Mouse (Mus musculus) embryonic facial prominence, embryonic 13.5 days (tissue): ENCODE data around the gene Rxfp4. TPM values are rescaled to one million over a fixed set of nuclear protein-coding genes. Genes with fewer than 3 reads are reported as not detected.
"Not testable (repeated sequence)": the region's sequence is repeated elsewhere in the genome, so short reads cannot be mapped to it uniquely, and the experiment has no call there.

Experiments used
- ATAC-seq: fragments of 200-750 bp; cut with Nextera tagmentation; 2 replicates; pipeline ENCODE4 v1.8.0; 2017; ENCODE audit warnings: low read depth; ENCODE audit not compliant: insufficient number of reproducible peaks, insufficient read depth, low FRiP score, low TSS enrichment
- H3K27ac ChIP-seq: fragments of 300-500 bp; sonication (generic); 2 replicates; pipeline ENCODE4 v1.5.1; 2015; ENCODE audit warnings: moderate library complexity, mild to moderate bottlenecking, inconsistent platforms
- H3K27me3 ChIP-seq: fragments of 300-500 bp; sonication (generic); 2 replicates; pipeline ENCODE4 v1.6.1; 2015; ENCODE audit warnings: mild to moderate bottlenecking, inconsistent platforms
- H3K36me3 ChIP-seq: fragments of 300-500 bp; sonication (generic); 2 replicates; pipeline ENCODE4 v1.6.1; 2015; ENCODE audit warnings: mild to moderate bottlenecking, inconsistent platforms
- H3K4me1 ChIP-seq: fragments of 300-500 bp; sonication (generic); 2 replicates; pipeline ENCODE4 v1.6.1; 2015; ENCODE audit warnings: inconsistent platforms
- H3K4me2 ChIP-seq: fragments of 300-500 bp; sonication (generic); 2 replicates; pipeline ENCODE4 v1.6.1; 2015; ENCODE audit warnings: moderate library complexity, mild to moderate bottlenecking, inconsistent platforms
- H3K4me3 ChIP-seq: fragments of 300-500 bp; sonication (generic); 2 replicates; pipeline ENCODE4 v1.5.1; 2015; ENCODE audit warnings: mild to moderate bottlenecking, inconsistent platforms
- H3K9ac ChIP-seq: fragments of 300-500 bp; sonication (generic); 2 replicates; pipeline ENCODE4 v1.6.1; 2015; ENCODE audit warnings: mild to moderate bottlenecking, inconsistent platforms
- H3K9me3 ChIP-seq: fragments of 300-500 bp; sonication (generic); 2 replicates; pipeline ENCODE4 v1.6.1; 2016; ENCODE audit warnings: inconsistent platforms
- WGBS: fragments of 180-500 bp; shearing (Covaris S2); methylation state at CpG from one replicate; pipeline ENCODE4 v1.1.7; 2015; ENCODE audit warnings: mixed read lengths; 5-methylcytosine and 5-hydroxymethylcytosine counted together
- polyA plus RNA-seq: library from polyadenylated mRNA; unstranded; fragments of >200 nt; fragmentation: Nextera tagmentation; extraction: Ambion mirVana; gene quantifications from 2 replicates; pipeline ENCODE4 v1.2.1, GENCODE M21; 2015

Gene Rxfp4
- polyA plus RNA-seq, 1 experiment from 2014 or later: not detected

DNA sequence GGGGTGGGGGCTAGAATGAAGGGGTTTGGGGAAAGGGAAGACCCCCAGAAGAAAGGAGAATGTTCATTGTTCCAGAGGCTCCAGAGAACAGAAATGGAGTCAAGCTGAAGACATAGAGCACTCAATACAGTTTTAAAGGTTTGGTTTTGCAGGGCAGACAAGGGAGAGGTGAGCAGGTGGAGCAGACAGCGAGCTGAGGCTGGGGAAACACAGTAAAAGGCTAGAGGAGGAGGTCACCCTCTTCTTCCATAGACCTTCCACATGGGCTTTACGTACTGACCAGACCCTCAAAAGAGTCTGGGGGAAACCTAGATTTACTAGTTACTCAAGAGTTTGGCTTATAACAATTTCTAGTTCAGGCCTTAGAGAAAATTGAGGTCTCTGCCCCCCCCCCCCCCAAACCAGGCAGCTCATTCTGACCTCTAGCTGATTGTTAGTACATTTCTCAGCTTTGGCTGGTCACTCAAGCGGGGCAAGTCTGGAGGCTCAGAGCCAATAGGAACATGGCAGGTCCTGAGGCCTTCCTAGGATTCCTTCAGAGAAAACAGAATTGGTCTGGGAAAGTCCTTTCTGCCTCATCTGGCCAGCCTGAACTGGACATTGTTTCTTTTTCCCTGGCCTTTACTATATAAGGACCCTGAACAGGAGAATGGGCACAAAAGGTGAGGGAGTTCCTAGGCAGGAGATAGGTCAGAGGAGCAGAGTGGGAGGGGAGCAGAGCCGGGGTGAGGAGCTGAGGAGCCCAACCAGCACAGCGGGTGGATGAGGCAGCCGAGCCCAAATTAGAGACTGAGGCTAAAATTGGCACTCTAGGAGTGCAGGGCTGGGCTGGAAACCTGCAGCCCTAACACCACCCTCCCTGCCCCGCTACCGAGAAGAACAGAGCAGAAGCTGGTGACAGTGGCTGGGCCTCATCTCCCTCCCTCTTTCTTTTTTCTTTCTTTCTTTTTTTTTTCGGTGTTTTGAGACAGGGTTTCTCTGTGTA lies 33.5 kb downstream of the Rxfp4 start:
- Histone ChIP-seq H3K4me2 (peak overlapping the region; percentile 16; the same call in 1 of the 2 replicates), H3K9me3 (no peaks in the 10 kb centered on the region), H3K4me3 (0 out of 2 replicates have a peak overlapping the region, but pooled peaks have one; percentile 96), H3K27me3 (no peaks in the 10 kb centered on the region), H3K4me1 (peaks cover 50% of the 10 kb centered on the region), H3K27ac (peak overlapping the region; percentile 98; the same call in 1 of the 2 replicates), H3K36me3 (no peaks in the 10 kb centered on the region), H3K9ac (no peak overlapping the region)
- WGBS: 52% methylated on average over 9 of the region's 9 CpGs
- no peak for ATAC-seq

DNA sequence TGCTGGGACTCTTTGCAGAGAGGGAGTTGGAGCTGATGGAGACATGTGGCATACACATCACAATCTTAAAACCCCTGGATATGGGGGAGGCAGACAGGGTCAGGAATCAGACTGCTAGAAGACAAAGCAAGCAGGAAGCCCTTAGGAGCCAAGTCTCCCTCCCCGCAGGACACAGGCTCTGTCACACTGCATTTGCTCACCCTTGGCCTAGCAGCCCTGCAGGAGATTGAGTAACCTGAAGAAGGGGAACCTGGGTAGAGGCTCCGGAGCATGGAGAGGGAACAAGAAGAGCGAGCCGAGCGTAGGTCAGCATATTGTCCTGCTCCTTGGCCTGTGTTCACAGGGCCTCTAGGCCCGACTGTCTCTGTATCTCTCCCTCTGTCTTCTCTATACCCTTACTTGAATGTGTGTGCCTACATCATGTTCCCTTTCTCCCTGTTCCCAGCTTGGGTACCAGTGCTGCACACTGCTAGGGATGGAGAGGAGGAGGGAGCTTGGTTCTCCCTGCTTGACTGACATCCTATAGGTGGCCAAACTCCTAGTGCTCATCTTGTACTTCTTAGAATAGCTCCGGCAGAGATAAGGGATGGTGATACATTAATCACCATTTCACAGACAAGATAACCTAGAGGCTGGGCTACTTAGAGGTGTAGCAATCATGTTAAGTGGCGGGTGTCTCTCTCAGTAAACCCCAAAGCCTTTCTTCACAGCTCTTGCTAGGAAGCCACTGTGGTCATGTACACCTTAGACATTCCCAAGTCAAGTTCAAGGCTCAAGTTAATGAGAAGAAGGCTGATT lies 34.7 kb downstream of the Rxfp4 start:
- WGBS: 77% methylated on average over 8 of the region's 8 CpGs
- no peaks in the 10 kb centered on the region for H3K36me3 ChIP-seq
- peaks cover 38% of the 10 kb centered on the region for H3K4me1 ChIP-seq
- H3K27me3 ChIP-seq: no peaks in the 10 kb centered on the region
- no peak for ATAC-seq
- no peak overlapping the region for H3K4me3 ChIP-seq
- H3K4me2 ChIP-seq: no peak overlapping the region
- H3K9me3 ChIP-seq: no peaks in the 10 kb centered on the region
- H3K9ac ChIP-seq: no peak overlapping the region
- H3K27ac ChIP-seq: no peak overlapping the region

DNA sequence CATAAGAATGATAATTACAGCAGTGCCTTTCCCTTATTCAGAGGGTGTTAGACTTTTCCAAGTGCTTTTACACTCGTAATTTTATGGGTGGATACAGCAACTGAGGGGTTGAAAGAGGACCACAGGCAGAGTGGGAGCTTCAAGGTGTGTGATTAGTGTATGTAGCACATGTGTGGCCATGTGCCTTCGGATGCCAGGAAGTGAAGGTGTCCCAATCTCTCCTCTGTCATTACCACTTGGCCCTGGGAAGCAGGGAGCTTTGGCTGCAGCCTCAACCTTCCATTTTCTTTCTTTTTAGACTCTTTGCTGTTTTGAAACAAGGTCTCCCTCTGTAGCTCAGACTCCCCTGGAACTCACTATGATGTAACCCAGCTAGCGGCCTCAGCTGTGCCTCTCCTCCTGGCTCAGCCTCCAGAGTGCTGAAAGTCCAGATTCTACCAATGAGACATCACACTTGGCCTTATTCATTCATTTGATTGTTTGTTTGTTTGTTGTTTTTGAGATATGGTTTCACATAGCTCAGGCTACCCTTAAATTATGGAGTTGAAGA lies 35.9 kb downstream of the Rxfp4 start:
- Histone ChIP-seq H3K9me3 (no peaks in the 10 kb centered on the region), H3K27me3 (no peaks in the 10 kb centered on the region), H3K27ac (no peak overlapping the region), H3K4me1 (peaks cover 35% of the 10 kb centered on the region), H3K4me3 (0 out of 2 replicates have a peak overlapping the region, but pooled peaks have one; percentile 10), H3K9ac (peak overlapping the region; percentile 52; the same call in 1 of the 2 replicates), H3K36me3 (no peaks in the 10 kb centered on the region), H3K4me2 (peak overlapping the region; percentile 39)
- no peak for ATAC-seq
- 69% methylated on average over 3 of the region's 3 CpGs for WGBS

DNA sequence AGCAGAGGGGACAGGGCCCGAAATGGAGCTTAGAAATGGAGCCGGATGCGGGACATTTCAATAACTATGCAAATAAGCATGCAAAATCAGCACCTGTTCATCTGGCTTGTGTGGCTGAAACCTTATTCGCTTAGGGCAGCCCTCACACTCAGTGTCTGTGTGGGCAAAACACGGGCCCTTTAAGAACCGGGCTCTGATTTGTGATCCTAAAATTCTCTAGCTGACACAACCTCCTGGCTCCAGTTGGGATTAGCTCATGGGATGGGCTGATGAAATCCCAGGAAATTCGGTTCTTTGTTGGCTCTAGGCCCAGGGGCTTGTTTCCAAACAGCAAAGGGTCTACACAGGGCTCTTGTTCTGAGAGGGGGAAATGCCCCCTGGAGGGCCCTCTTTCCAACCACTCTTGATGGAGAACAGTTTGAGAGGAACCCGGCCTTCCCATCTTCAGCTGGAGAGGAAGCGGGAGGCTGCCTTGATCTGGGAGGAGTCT lies 37.0 kb downstream of the Rxfp4 start:
- H3K36me3 ChIP-seq: no peaks in the 10 kb centered on the region
- no peaks in the 10 kb centered on the region for H3K27me3 ChIP-seq
- peak overlapping the region; percentile 10 for H3K4me3 ChIP-seq
- peak overlapping the region; percentile 52; the same call in 1 of the 2 replicates for H3K9ac ChIP-seq
- H3K4me1 ChIP-seq: peaks cover 35% of the 10 kb centered on the region
- no peaks in the 10 kb centered on the region for H3K9me3 ChIP-seq
- peak overlapping the region; percentile 39 for H3K4me2 ChIP-seq
- ATAC-seq: no peak
- peak overlapping the region; percentile 68 for H3K27ac ChIP-seq
- 34% methylated on average over 9 of the region's 9 CpGs for WGBS

DNA sequence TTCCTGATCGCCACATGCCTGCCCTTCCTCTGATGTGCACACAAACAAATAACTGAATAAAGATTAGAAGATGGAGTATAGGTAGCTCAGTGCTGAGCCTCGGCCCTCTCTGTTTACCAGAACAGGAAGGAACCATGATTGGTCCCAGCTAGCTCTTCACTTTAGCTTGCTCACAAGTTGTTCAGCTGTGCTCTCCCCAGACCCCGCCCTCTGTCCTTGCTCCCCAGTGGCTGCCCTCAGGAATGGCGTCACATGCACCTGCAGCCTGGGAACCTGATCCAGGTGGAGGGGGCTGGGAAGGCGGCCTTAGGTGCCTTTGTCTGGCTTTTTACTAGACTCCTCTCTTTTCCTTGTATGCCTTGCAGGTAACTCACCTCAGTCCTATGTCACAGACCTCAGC lies 37.8 kb downstream of the Rxfp4 start:
- no peaks in the 10 kb centered on the region for H3K9me3 ChIP-seq
- H3K27ac ChIP-seq: peak overlapping the region; percentile 68
- peaks cover 28% of the 10 kb centered on the region for H3K4me1 ChIP-seq
- H3K9ac ChIP-seq: peak overlapping the region; percentile 27; the same call in 1 of the 2 replicates
- peak; percentile 52; the same call in 1 of the 2 replicates for ATAC-seq
- no peak overlapping the region for H3K4me3 ChIP-seq
- H3K36me3 ChIP-seq: no peaks in the 10 kb centered on the region
- 51% methylated on average over 5 of the region's 5 CpGs for WGBS
- H3K27me3 ChIP-seq: no peaks in the 10 kb centered on the region
- peak overlapping the region; percentile 39; the same call in 1 of the 2 replicates for H3K4me2 ChIP-seq

DNA sequence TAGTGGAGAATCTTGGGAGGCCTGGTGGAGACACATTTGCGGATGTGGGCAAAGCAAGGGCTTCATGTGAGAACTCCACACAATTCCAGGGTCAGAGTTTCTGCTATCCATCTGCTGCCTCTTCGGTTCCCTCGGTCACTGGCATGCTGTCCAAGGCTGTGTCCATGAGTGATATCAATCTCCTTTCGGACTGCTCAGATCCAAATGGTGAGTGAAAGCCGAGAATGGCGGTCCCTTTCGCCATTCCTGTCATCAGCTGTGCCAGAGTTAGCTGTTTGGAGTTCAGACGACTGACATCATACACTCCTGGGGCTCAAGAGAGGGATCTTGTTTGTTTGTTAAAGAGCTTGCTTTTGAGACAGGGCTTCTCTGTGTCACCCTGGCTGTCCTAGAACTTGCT lies 38.5 kb downstream of the Rxfp4 start:
- no peaks in the 10 kb centered on the region for H3K9me3 ChIP-seq
- no peaks in the 10 kb centered on the region for H3K36me3 ChIP-seq
- no peak overlapping the region for H3K9ac ChIP-seq
- no peaks in the 10 kb centered on the region for H3K27me3 ChIP-seq
- H3K27ac ChIP-seq: no peak overlapping the region
- ATAC-seq: no peak
- H3K4me2 ChIP-seq: no peak overlapping the region
- WGBS: 68% methylated on average over 8 of the region's 8 CpGs
- no peak overlapping the region for H3K4me3 ChIP-seq
- peaks cover 22% of the 10 kb centered on the region for H3K4me1 ChIP-seq

DNA sequence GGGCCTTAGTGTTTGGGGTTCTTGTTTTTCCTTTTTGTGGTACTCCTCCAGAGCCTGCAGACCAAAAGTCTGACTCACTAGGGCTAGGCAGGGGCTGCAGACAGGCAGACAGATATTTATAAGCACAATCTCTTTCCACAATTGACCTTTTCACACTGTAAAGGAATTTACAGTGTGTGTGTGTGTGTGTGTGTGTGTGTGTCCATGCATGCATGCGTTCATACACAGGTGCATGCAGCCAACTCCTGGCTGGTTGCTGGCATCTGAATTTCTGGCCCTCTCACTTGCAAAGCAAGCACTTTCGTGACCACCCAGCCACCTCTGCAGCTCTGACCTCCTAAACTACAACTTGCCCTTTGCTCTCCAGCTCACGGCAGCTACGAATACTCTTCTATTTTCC lies 43.9 kb downstream of the Rxfp4 start:
- H3K4me3 ChIP-seq: no peak overlapping the region
- no peaks in the 10 kb centered on the region for H3K36me3 ChIP-seq
- H3K4me1 ChIP-seq: peaks cover 7% of the 10 kb centered on the region
- no peaks in the 10 kb centered on the region for H3K9me3 ChIP-seq
- no peak overlapping the region for H3K9ac ChIP-seq
- WGBS: 67% methylated on average over 4 of the region's 4 CpGs
- H3K4me2 ChIP-seq: no peak overlapping the region
- no peak for ATAC-seq
- no peak overlapping the region for H3K27ac ChIP-seq
- H3K27me3 ChIP-seq: no peaks in the 10 kb centered on the region

DNA sequence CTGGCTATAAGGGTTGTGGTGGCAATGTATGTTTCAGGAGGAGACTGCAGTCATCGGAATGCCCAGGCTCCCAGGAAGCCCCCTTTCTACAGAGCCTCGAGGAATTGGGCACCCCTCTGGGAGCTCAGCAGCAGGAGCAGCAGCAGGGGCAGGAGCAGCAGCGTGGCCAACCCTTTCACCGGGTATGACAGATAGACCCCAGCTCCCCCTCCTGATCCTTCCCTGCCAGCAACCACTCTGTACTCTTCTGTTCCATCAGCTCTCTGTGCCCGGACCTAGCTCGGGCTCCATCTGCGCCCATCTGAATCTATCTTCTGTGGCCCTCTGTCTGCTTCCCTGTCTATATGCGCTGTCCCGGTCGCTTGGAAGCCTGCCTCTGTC lies 45.2 kb downstream of the Rxfp4 start:
- Histone ChIP-seq H3K4me3 (peak overlapping the region; percentile 32), H3K9me3 (no peaks in the 10 kb centered on the region), H3K27me3 (no peaks in the 10 kb centered on the region), H3K9ac (peak overlapping the region; percentile 67), H3K4me2 (peak overlapping the region; percentile 66), H3K36me3 (no peaks in the 10 kb centered on the region), H3K27ac (no peak overlapping the region), H3K4me1 (peaks cover 7% of the 10 kb centered on the region)
- 19% methylated on average over 10 of the region's 10 CpGs for WGBS
- ATAC-seq: 0 out of 2 replicates have a peak, but pooled peaks have one; percentile 12

DNA sequence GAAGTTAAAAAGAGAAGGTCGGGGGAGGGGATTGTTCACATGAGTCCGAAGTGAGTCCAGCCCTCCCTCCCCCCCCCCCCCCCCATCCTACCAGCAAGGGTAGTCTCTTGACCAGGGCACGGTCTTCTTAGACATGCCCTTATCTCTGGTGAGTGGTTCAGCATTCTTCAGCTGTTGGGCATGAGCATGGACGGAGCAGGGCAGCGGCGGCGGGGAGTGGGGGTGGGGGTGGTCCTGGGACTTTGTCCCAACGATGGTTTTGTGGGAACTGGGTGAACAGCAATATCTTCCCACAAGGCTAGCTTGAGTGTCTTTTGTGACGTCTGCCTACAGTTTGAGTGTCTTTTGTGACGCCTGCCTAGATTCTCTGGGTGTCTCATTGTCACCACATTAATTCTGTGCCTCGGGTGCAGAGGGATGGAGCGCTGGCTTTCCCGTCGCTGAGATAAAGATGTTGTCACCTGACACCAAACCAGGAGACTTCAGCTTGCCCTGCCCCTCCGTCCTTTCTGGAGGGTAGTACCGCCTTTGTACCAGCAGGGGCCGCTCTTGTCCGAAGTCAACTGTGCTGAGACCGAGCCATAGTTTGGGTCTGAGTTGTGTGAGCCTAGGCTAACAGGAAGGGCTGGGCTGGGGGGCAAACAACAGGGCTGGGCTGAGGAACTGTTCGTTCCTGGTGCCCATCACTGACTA lies 45.7 kb downstream of the Rxfp4 start:
- H3K4me1 ChIP-seq: peaks cover 7% of the 10 kb centered on the region
- H3K9me3 ChIP-seq: no peaks in the 10 kb centered on the region
- H3K27me3 ChIP-seq: no peaks in the 10 kb centered on the region
- H3K36me3 ChIP-seq: no peaks in the 10 kb centered on the region
- peak overlapping the region; percentile 32 for H3K4me3 ChIP-seq
- WGBS: 1% methylated on average over 20 of the region's 20 CpGs
- no peak overlapping the region for H3K27ac ChIP-seq
- peak; percentile 72; the same call in 1 of the 2 replicates for ATAC-seq
- H3K4me2 ChIP-seq: peak overlapping the region; percentile 66
- H3K9ac ChIP-seq: peak overlapping the region; percentile 67

DNA sequence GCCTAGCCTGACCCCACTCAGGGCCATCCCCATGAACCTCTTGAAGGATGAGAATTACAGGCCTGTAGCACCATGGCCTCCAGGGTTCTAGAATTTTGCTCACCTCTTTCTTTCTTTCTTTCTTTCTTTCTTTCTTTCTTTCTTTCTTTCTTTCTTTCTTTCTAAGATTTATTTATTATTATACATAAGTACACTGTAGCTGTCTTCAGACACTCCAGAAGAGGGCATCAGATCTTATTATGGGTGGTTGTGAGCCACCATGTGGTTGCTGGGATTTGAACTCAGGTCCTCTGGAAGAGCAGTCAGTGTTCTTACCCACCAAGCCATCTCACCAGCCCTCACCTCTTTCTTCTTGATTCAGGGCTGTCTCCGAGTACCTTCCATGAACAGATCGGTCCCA lies 47.3 kb downstream of the Rxfp4 start, which contains the start of gene Arhgef2:
Gene Arhgef2, plus strand, starts transcription at position 301 of the 400 bp plus-strand sequence.
- H3K9me3 ChIP-seq, H3K4me1 ChIP-seq, H3K27ac ChIP-seq, H3K4me3 ChIP-seq, ATAC-seq, H3K4me2 ChIP-seq, H3K36me3 ChIP-seq, H3K27me3 ChIP-seq: not testable (repeated sequence)
- 0 out of 2 replicates have a peak within 1 kb of the TSS, but pooled peaks have one; percentile 8 for H3K9ac ChIP-seq
- WGBS: 91% methylated on average over 2 of the region's 2 CpGs
